22 mouse cellular contexts compared by ENCODE assay signal in genomic region chr7:80526698-80527097, GRCm38 (mm10). TPM values are rescaled to one million over a fixed set of nuclear protein-coding genes. Genes with fewer than 3 reads are reported as not detected.
DNase-seq lines count a peak whose midpoint lies in the region; ATAC-seq and TF ChIP-seq lines count a peak whose summit lies in the region.
"Had no signal": no experiment of that assay in that cellular context is flagged by ENCODE, and none has a peak within 500 bp of the region (broad histone marks: within the 10 kb centered on the region; RNA-seq: fewer than 3 reads in every experiment).

No protein-coding gene starts in this region.

- no peaks in the 10 kb centered on the region for H3K9me3 ChIP-seq in liver, embryonic 12.5 days (replicated peaks)
- H3K9me3 ChIP-seq in lung, postnatal 0 days (ENCODE audit: low read length) = no peaks in the 10 kb centered on the region
- H3K9me3 ChIP-seq in ES-Bruce4 (replicated peaks; ENCODE audit: control insufficient read depth, insufficient read depth, low read length, poor library complexity, severe bottlenecking) = no peaks in the 10 kb centered on the region
- H3K9me3 ChIP-seq: forebrain, embryonic 10.5 days; forebrain, embryonic 13.5 days; hindbrain, embryonic 12.5 days; hindbrain, embryonic 15.5 days had no signal

- TF ChIP-seq CTCF in lung, postnatal 0 days (IDR thresholded peaks at IDR 0.05) = no peak
- TF ChIP-seq CTCF in ES-Bruce4 (IDR thresholded peaks at IDR 0.05; ENCODE audit: low read depth, low read length) = no peak

- ATAC-seq in liver, embryonic 12.5 days = no peak
- no peak for ATAC-seq in lung, postnatal 0 days
- ATAC-seq in frontal cortex, adult (ENCODE audit: low TSS enrichment) = no peak
- ATAC-seq: activated CD4-positive, CD25-positive, alpha-beta regulatory T cell, adult 4 months; forebrain, embryonic 13.5 days; forebrain, embryonic 16.5 days had no signal

- H3K27me3 ChIP-seq in liver, embryonic 12.5 days (replicated peaks) = no peaks in the 10 kb centered on the region
- no peaks in the 10 kb centered on the region for H3K27me3 ChIP-seq in lung, postnatal 0 days (replicated peaks; ENCODE audit: insufficient read depth, low read length)
- no peaks in the 10 kb centered on the region for H3K27me3 ChIP-seq in ES-Bruce4 (ENCODE audit: control insufficient read depth, insufficient read depth, low read length, poor library complexity, severe bottlenecking)
- H3K27me3 ChIP-seq: forebrain, embryonic 13.5 days; hindbrain, embryonic 12.5 days; hindbrain, embryonic 15.5 days had no signal

- H3K4me3 ChIP-seq in liver, embryonic 12.5 days = no peak overlapping the region
- no peak overlapping the region for H3K4me3 ChIP-seq in lung, postnatal 0 days (ENCODE audit: low read depth, low read length)
- H3K4me3 ChIP-seq in ES-Bruce4 (ENCODE audit: low read depth, low read length) = no peak overlapping the region
- H3K4me3 ChIP-seq: forebrain, embryonic 10.5 days; forebrain, embryonic 13.5 days; gastrocnemius, adult 2 months; hindbrain, embryonic 12.5 days; hindbrain, embryonic 15.5 days had no signal

- H3K9ac ChIP-seq in liver, embryonic 12.5 days = peak overlapping the region; percentile 17; the same call in 1 of the 2 replicates
- H3K9ac ChIP-seq in lung, postnatal 0 days (replicated peaks; ENCODE audit: low read depth) = no peak overlapping the region
- H3K9ac ChIP-seq in ES-Bruce4 (ENCODE audit: low read depth, poor library complexity, severe bottlenecking) = 0 out of 2 replicates have a peak overlapping the region, but pooled peaks have one; percentile 18
- H3K9ac ChIP-seq: forebrain, embryonic 13.5 days; hindbrain, embryonic 12.5 days; hindbrain, embryonic 15.5 days had no signal

- H3K4me1 ChIP-seq in liver, embryonic 12.5 days = peaks cover 62% of the 10 kb centered on the region
- H3K4me1 ChIP-seq in lung, postnatal 0 days (ENCODE audit: insufficient read depth, low read depth, low read length) = no peaks in the 10 kb centered on the region
- peaks cover 2% of the 10 kb centered on the region for H3K4me1 ChIP-seq in ES-Bruce4 (ENCODE audit: control insufficient read depth, insufficient read depth, low read length)
- H3K4me1 ChIP-seq: forebrain, embryonic 10.5 days; forebrain, embryonic 13.5 days; hindbrain, embryonic 12.5 days; hindbrain, embryonic 15.5 days had no signal

- 61% methylated on average over 6 of the region's 6 CpGs for WGBS in liver, embryonic 12.5 days (ENCODE audit: insufficient replicate concordance)
- whole genome bisulfite sequencing in lung, postnatal 0 days = 75% methylated on average over 6 of the region's 6 CpGs

- TF ChIP-seq EP300 in lung, postnatal 0 days (IDR thresholded peaks at IDR 0.05) = no peak
- no peak for TF ChIP-seq EP300 in ES-Bruce4 (IDR thresholded peaks at IDR 0.05; ENCODE audit: insufficient read depth, low read depth, low read length)

- DNase-seq in liver = no peak
- DNase-seq in lung, postnatal 10 days = peak; percentile 33
- DNase-seq in lung, postnatal 0 days (ENCODE audit: low spot score) = no peak
- DNase-seq in R1 (ENCODE audit: low read depth, low spot score) = peak; percentile 76
- DNase-seq in T-cell, adult 2 months (ENCODE audit: low spot score) = no peak
- DNase-seq: adrenal gland, adult 8-10 months; adrenal gland, postnatal 25 days; cerebellum, adult 18-20 months; cerebellum, adult 9-10 months; cerebellum, postnatal 14 days; gastrocnemius, adult 2 months; gastrocnemius, postnatal 14 days had no signal

- no peak overlapping the region for H3K4me2 ChIP-seq in liver, embryonic 12.5 days
- H3K4me2 ChIP-seq in lung, postnatal 0 days (replicated peaks; ENCODE audit: low read depth, low read length) = no peak overlapping the region
- H3K4me2 ChIP-seq: forebrain, embryonic 13.5 days; heart, embryonic 11.5 days; hindbrain, embryonic 12.5 days; hindbrain, embryonic 15.5 days had no signal

- TF ChIP-seq POLR2A in ES-Bruce4 (IDR thresholded peaks at IDR 0.05; ENCODE audit: insufficient read depth, low read length) = no peak

- H3K27ac ChIP-seq in liver, embryonic 12.5 days = 0 out of 2 replicates have a peak overlapping the region, but pooled peaks have one; percentile 23
- H3K27ac ChIP-seq in lung, postnatal 0 days (ENCODE audit: low read length) = no peak overlapping the region
- H3K27ac ChIP-seq in ES-Bruce4 (ENCODE audit: insufficient read depth, low read length) = no peak overlapping the region
- H3K27ac ChIP-seq: forebrain, embryonic 10.5 days; forebrain, embryonic 13.5 days; gastrocnemius, adult 2 months; hindbrain, embryonic 12.5 days; hindbrain, embryonic 15.5 days had no signal

- H3K36me3 ChIP-seq in liver, embryonic 12.5 days = peaks cover 39% of the 10 kb centered on the region
- H3K36me3 ChIP-seq in lung, postnatal 0 days (ENCODE audit: insufficient read depth, low read length) = no peaks in the 10 kb centered on the region
- H3K36me3 ChIP-seq in ES-Bruce4 (ENCODE audit: control insufficient read depth, insufficient read depth, low read length, poor library complexity, severe bottlenecking) = peaks cover 4% of the 10 kb centered on the region
- H3K36me3 ChIP-seq: hindbrain, embryonic 12.5 days; hindbrain, embryonic 15.5 days had no signal

RNA-seq across cellular contexts. Expression of gene Blm, which starts 8.2 kb away (rescaled TPM):
- polyA plus RNA-seq in liver, embryonic 12.5 days (2016; fragmentation: Nextera tagmentation; extraction: Ambion mirVana) = 47.2 and 47.8 TPM in 2 replicates
- 2.4 and 2.5 TPM in 2 replicates for polyA plus RNA-seq in lung, postnatal 0 days (2015; fragmentation: Nextera tagmentation; extraction: Ambion mirVana)
- 107 and 139 TPM in 2 replicates for polyA plus RNA-seq in ES-Bruce4 (2011; ENCODE audit: insufficient read depth, insufficient read length, low read depth, missing spikeins)

Comparison
In these comparisons a context has a peak if more than half of its experiments do, and no peak if none do; other contexts are left out.
1. DNase-seq: peak in lung, postnatal 10 days (single experiment) and R1 (single experiment); none in liver (single experiment), lung, postnatal 0 days (single experiment) and T-cell, adult 2 months (single experiment).
2. RNA of gene Blm, which starts 8.2 kb away (polyA plus RNA-seq): 107 to 139 TPM in ES-Bruce4 and 47.2 to 47.8 TPM in liver, embryonic 12.5 days; 2.4 to 2.5 TPM in lung, postnatal 0 days; every median in the first group is over 10 times any median in the second.